Mouse (Mus musculus) limb, embryonic 14.5 days (tissue): ENCODE data around the gene Rrp1b. TPM values are rescaled to one million over a fixed set of nuclear protein-coding genes. Genes with fewer than 3 reads are reported as not detected.

ENCODE experiments used
- ATAC-seq: fragments of 200-750 bp; cut with Nextera tagmentation; 2 replicates; pipeline ENCODE4 v1.8.0; 2017; ENCODE audit warnings: low read depth, moderate number of reproducible peaks, moderate TSS enrichment; ENCODE audit not compliant: low FRiP score
- DNase-seq: peaks from one replicate; pipeline ENCODE4 v3.0.0-alpha.2; 2015; ENCODE audit warnings: low spot score
- H3K27ac ChIP-seq: fragments of 300-500 bp; sonication (generic); replicated peaks from 2 replicates; pipeline ENCODE4 v1.5.1; 2014; ENCODE audit warnings: low read depth, mild to moderate bottlenecking, low read length, moderate library complexity, mixed read lengths
- H3K27me3 ChIP-seq: fragments of 300-500 bp; sonication (generic); 2 replicates; pipeline ENCODE4 v1.6.1; 2014; ENCODE audit warnings: low read length, mixed read lengths; ENCODE audit not compliant: control insufficient read depth, insufficient read depth
- H3K36me3 ChIP-seq: fragments of 300-500 bp; sonication (generic); 2 replicates; pipeline ENCODE4 v1.6.1; 2014; ENCODE audit warnings: mild to moderate bottlenecking, low read length, moderate library complexity, mixed read lengths; ENCODE audit not compliant: control insufficient read depth, insufficient read depth
- H3K4me1 ChIP-seq: fragments of 300-500 bp; sonication (generic); 2 replicates; pipeline ENCODE4 v1.6.1; 2014; ENCODE audit warnings: antibody characterized with exemption, low read length, mixed read lengths; ENCODE audit not compliant: control insufficient read depth, insufficient read depth
- H3K4me2 ChIP-seq: fragments of 300-500 bp; sonication (generic); replicated peaks from 2 replicates; pipeline ENCODE4 v1.6.1; 2014; ENCODE audit warnings: low read depth, mild to moderate bottlenecking, low read length, moderate library complexity; ENCODE audit not compliant: severe bottlenecking
- H3K4me3 ChIP-seq: fragments of 300-500 bp; sonication (generic); replicated peaks from 2 replicates; pipeline ENCODE4 v1.5.1; 2014; ENCODE audit warnings: low read length
- H3K9ac ChIP-seq: fragments of 300-500 bp; sonication (generic); 2 replicates; pipeline ENCODE4 v1.6.1; 2014; ENCODE audit warnings: mild to moderate bottlenecking, low read depth, low read length, moderate library complexity; ENCODE audit not compliant: severe bottlenecking
- H3K9me3 ChIP-seq: fragments of 300-500 bp; sonication (generic); 2 replicates; pipeline ENCODE4 v1.6.1; 2016; ENCODE audit warnings: low read length; ENCODE audit not compliant: control insufficient read depth
- POLR2A ChIP-seq: fragments of 200-500 bp; IDR thresholded peaks from 2 replicates; pipeline ENCODE4 v1.8.0; 2012; ENCODE audit warnings: inconsistent platforms, mild to moderate bottlenecking, moderate library complexity, borderline replicate concordance; ENCODE audit not compliant: insufficient read depth, insufficient read length; ENCODE audit errors: extremely low read depth
- WGBS: fragments of 180-500 bp; shearing (Covaris S2); extraction: QIAGEN DNeasy Blood & Tissue Kit; methylation state at CpG from one replicate; pipeline ENCODE4 v1.1.7; 2014; 5-methylcytosine and 5-hydroxymethylcytosine counted together
- polyA plus RNA-seq, 2 experiments: library from polyadenylated mRNA; depleted of rRNA in 1 of 2; stranded (reverse) in 1 of 2; unstranded in 1 of 2; fragments of >200 nt; fragmentation: Nextera tagmentation in 1 of 2; extraction: Ambion mirVana in 1 of 2; gene quantifications; 2 replicates each; pipeline versions ENCODE4 v1.2.1 to v1.2.3; 2012 to 2014

Rrp1b gene
- polyA plus RNA-seq, 2 experiments: 36.2 to 57.4 TPM

DNA sequence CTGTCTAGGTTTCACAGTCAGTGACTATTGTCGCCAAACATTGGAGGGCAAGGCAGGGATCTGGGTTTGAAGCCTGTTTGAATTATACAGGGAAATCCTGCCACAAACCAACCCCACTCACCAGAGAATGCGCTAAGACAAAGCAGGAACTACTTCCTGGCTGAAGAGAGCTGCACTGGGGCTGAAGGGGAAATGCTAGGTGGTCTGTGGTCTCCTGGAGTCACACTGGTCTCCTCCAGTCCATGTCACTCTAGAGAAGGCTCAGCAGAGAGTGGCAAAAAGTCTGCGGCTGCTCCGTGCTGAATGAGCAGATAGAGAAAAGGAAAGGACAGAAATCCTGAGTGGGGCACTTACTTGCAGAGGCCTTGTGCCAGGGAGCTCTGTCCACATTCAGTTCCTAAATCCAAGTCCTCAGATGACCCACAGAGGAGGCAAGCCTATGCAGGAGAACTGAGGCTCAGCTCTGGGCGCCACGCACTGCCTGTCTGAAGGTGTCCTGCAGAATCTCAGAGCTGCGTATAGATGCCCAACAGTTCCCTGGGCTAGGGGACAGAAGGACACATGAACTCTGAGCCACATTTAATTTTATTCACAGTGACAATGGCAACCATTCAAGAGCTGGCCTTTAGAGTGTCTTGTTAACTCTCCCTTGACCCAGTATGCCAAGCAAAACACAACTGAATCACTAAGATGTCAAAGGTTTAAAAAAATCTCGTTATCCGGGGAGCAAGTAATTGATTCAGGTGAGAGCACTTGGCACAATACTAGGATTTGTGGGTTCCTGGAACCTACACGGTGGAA lies 75.3 kb downstream of the Rrp1b start:
- Histone ChIP-seq H3K9me3 (no peaks in the 10 kb centered on the region), H3K4me1 (peaks cover 5% of the 10 kb centered on the region), H3K27ac (no peak overlapping the region), H3K36me3 (no peaks in the 10 kb centered on the region), H3K4me3 (no peak overlapping the region), H3K4me2 (no peak overlapping the region), H3K9ac (no peak overlapping the region), H3K27me3 (no peaks in the 10 kb centered on the region)
- no peak for TF ChIP-seq POLR2A
- DNase-seq (no peak), ATAC-seq (no peak)
- WGBS: 81% methylated on average over 10 of the region's 10 CpGs

Other genes with a start within 250 kb of the Rrp1b start
- gene Sik1, start 180.3 kb upstream of the Rrp1b start, polyA plus RNA-seq (2012; rRNA removed): 19.9 and 23.5 TPM in 2 replicates
- 22.3 and 26.9 TPM in 2 replicates for gene Sik1, start 180.3 kb upstream of the Rrp1b start, polyA plus RNA-seq (2014; fragmentation: Nextera tagmentation; extraction: Ambion mirVana)
- 0.50 and 0.59 TPM in 2 replicates for gene Hsf2bp, start 249 bp downstream of the Rrp1b start, polyA plus RNA-seq (2012; rRNA removed)
- gene Hsf2bp, start 249 bp downstream of the Rrp1b start, polyA plus RNA-seq (2014; fragmentation: Nextera tagmentation; extraction: Ambion mirVana): 0.22 and 0.74 TPM in 2 replicates
- gene Notch3, start 130.8 kb downstream of the Rrp1b start, polyA plus RNA-seq (2012; rRNA removed): 50.0 and 77.6 TPM in 2 replicates
- gene Notch3, start 130.8 kb downstream of the Rrp1b start, polyA plus RNA-seq (2014; fragmentation: Nextera tagmentation; extraction: Ambion mirVana): 17.7 and 19.4 TPM in 2 replicates
- gene Ephx3, start 153.4 kb downstream of the Rrp1b start, polyA plus RNA-seq (2012; rRNA removed): 1.6 and 1.9 TPM in 2 replicates
- gene Ephx3, start 153.4 kb downstream of the Rrp1b start, polyA plus RNA-seq (2014; fragmentation: Nextera tagmentation; extraction: Ambion mirVana): 3.3 and 5.5 TPM in 2 replicates
- gene Brd4, start 248.6 kb downstream of the Rrp1b start, polyA plus RNA-seq (2012; rRNA removed): 75.6 and 80.0 TPM in 2 replicates
- 97.3 and 117 TPM in 2 replicates for gene Brd4, start 248.6 kb downstream of the Rrp1b start, polyA plus RNA-seq (2014; fragmentation: Nextera tagmentation; extraction: Ambion mirVana)